Mouse (Mus musculus): ENCODE measurements around the gene Rhobtb1.

GRCm38 (mm10) chr10:69104883-69105225 is 46.4 kb upstream of the Rhobtb1 start:
- TF ChIP-seq POLR2A (IDR thresholded peaks at IDR 0.05; ENCODE audit: borderline replicate concordance, low read depth, low read length) = no peak
- TF ChIP-seq CTCF (IDR thresholded peaks at IDR 0.05; ENCODE audit: low read depth, low read length) = no peak
